Mouse (Mus musculus) MEL (cell line): ENCODE measurements around the gene Ndrg3.

ENCODE experiments used
- CTCF ChIP-seq, 3 experiments: IDR thresholded peaks in 2 of 3; conservative IDR thresholded peaks in 1 of 3; 2 replicates each; pipeline ENCODE4 v1.5.1; 2011 to 2012; ENCODE audit warnings: low read length in 3 of 3, low read depth in 2 of 3, mild to moderate bottlenecking in 2 of 3, improper control_type of control experiment in 1 of 3, inconsistent platforms in 1 of 3, mixed read lengths in 1 of 3, moderate library complexity in 1 of 3; ENCODE audit not compliant: control insufficient read depth in 1 of 3, insufficient read depth in 1 of 3, poor library complexity in 1 of 3, severe bottlenecking in 1 of 3
- POLR2A ChIP-seq, 2 experiments: IDR thresholded peaks; 2 replicates each; pipeline ENCODE4 v1.6.1; 2011 to 2012; ENCODE audit warnings: low read length in 2 of 2, mild to moderate bottlenecking in 2 of 2, control low read depth in 1 of 2, improper control_type of control experiment in 1 of 2, low read depth in 1 of 2, moderate library complexity in 1 of 2; ENCODE audit not compliant: control insufficient read depth in 1 of 2, insufficient read depth in 1 of 2, poor library complexity in 1 of 2

DNA sequence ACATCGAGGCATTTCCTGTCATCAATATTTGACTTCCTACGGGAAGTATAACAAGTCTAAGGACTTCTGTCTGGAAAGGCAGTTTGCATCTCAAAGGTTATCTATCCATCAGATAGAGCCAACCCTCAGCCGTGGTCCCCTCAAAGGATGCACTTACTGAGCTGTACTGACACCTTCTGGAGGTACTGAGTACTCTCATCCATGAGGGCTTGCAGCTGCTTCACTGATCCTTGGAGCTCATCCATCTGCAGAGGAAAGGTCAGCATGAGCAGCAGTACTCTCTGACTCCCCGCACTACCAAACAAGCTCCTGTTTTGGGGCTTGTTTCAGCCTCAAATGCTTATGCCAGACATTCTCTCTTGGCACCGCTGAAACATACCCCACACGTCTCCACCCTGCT is 4.7 kb upstream of the Ndrg3 start:
- TF ChIP-seq POLR2A (IDR thresholded peaks at IDR 0.05; ENCODE audit: control insufficient read depth in 1 of 2, insufficient read depth in 1 of 2, low read depth in 1 of 2, low read length in 2 of 2, poor library complexity in 1 of 2) (no peak), CTCF (IDR thresholded peaks at IDR 0.05 in 2 of 3, conservative IDR thresholded peaks at IDR 0.05 in 1 of 3; ENCODE audit: control insufficient read depth in 1 of 3, insufficient read depth in 1 of 3, low read depth in 2 of 3, low read length in 3 of 3, poor library complexity in 1 of 3, severe bottlenecking in 1 of 3) (peak; percentile 26 to 62 (median 27); a peak in 3 of 6 replicates)
